Mouse (Mus musculus): ENCODE measurements around the gene Qtrt1. TPM values are rescaled to one million over a fixed set of nuclear protein-coding genes. Genes with fewer than 3 reads are reported as not detected.

The Qtrt1 gene
- total and polyA plus RNA-seq, 3 experiments: 48.1 to 57.8 (median 56.8) TPM

- TF ChIP-seq USF1 (IDR thresholded peaks at IDR 0.05; ENCODE audit: low read depth, low read length) (peak; percentile 97), MYC (IDR thresholded peaks at IDR 0.05; ENCODE audit: low read depth, low read length) (peak; percentile 87), GABPA (IDR thresholded peaks at IDR 0.05; ENCODE audit: insufficient replicate concordance, low read depth, low read length) (peak; percentile 72; the same call in 1 of the 2 replicates)
Measured at GRCm38 (mm10) chr9:21367357-21368111, 44.1 kb upstream of the Qtrt1 start, which contains the start of gene Ilf3 (continued).

GRCm38 (mm10) chr9:21368131-21368584, 43.5 kb upstream of the Qtrt1 start:
- Histone ChIP-seq H3K9me3 (replicated peaks; ENCODE audit: low read length) (no peaks in the 10 kb centered on the region), H3K27ac (ENCODE audit: insufficient read depth, low read depth) (peak overlapping the region; percentile 68), H3K4me2 (ENCODE audit: insufficient read depth, low read depth, poor library complexity, severe bottlenecking) (peak overlapping the region; percentile 95), H3K9ac (ENCODE audit: insufficient read depth, low read depth) (peak overlapping the region; percentile 76), H3K4me1 (ENCODE audit: control insufficient read depth in 1 of 2, insufficient read depth in 2 of 2) (peaks cover 5 to 45% of the 10 kb centered on the region in 2 experiments; a peak in 3 of 4 replicates), H3K79me2 (replicated peaks; ENCODE audit: control insufficient read depth, extremely low read depth, insufficient read depth, poor library complexity, severe bottlenecking) (peaks cover 48% of the 10 kb centered on the region), H3K36me3 (replicated peaks in 1 of 2; ENCODE audit: control insufficient read depth in 1 of 2, insufficient read depth in 1 of 2, low read length in 1 of 2) (peaks cover 10 to 24% of the 10 kb centered on the region in 2 experiments), H3K4me3 (replicated peaks in 1 of 3; ENCODE audit: low read depth in 2 of 3, low read length in 2 of 3, poor library complexity in 1 of 3) (peak overlapping the region; percentile 78 to 96 (median 90)), H3K27me3 (replicated peaks) (no peaks in the 10 kb centered on the region)
- dilution Hi-C loops (cut with MboI; ENCODE audit: extremely low pct_ligation_motif_present, extremely low pct_unique_long_range_greater_than_20kb, low sequenced_read_pairs): no loop called here
- in situ Hi-C loops (cut with MboI; ENCODE audit: low pct_ligation_motif_present, low pct_unique_long_range_greater_than_20kb, low sequenced_read_pairs): loop anchor here (5.0 kb wide), 1 partner anchor 44 kb away; the partner anchor contains the start of gene Qtrt1
- DNase-seq (ENCODE audit: extremely low read depth): peak; percentile 79
- no peak; the same call in 1 of the 2 replicates for TF ChIP-seq RCOR1 (conservative IDR thresholded peaks at IDR 0.05; ENCODE audit: low read depth, low read length)
- TF ChIP-seq USF1 (IDR thresholded peaks at IDR 0.05; ENCODE audit: low read depth, low read length): no peak
- TF ChIP-seq HCFC1 (IDR thresholded peaks at IDR 0.05; ENCODE audit: low read depth, low read length): peak; percentile 36; the same call in 1 of the 2 replicates
- TF ChIP-seq IRF4 (IDR thresholded peaks at IDR 0.05; ENCODE audit: low read depth, low read length): no peak
- TF ChIP-seq RAD21 (IDR thresholded peaks at IDR 0.05; ENCODE audit: low read depth, low read length): no peak
- no peak for TF ChIP-seq PAX5 (IDR thresholded peaks at IDR 0.05; ENCODE audit: low read length)
- TF ChIP-seq SMC3 (IDR thresholded peaks at IDR 0.05; ENCODE audit: low read depth, low read length): no peak
- TF ChIP-seq MEF2A (IDR thresholded peaks at IDR 0.05; ENCODE audit: borderline replicate concordance, low read depth, low read length): 0 out of 2 replicates have a peak, but pooled peaks have one; percentile 8
- TF ChIP-seq UBTF (IDR thresholded peaks at IDR 0.05; ENCODE audit: low read depth, low read length): no peak
- no peak for TF ChIP-seq MAFK (IDR thresholded peaks at IDR 0.05; ENCODE audit: insufficient replicate concordance, low read length)
- TF ChIP-seq MYC (IDR thresholded peaks at IDR 0.05; ENCODE audit: low read depth, low read length): peak; percentile 79
- TF ChIP-seq USF2 (conservative IDR thresholded peaks at IDR 0.05; ENCODE audit: low read depth, low read length): no peak
- 0 out of 2 replicates have a peak, but pooled peaks have one; percentile 43 for TF ChIP-seq NELFE (IDR thresholded peaks at IDR 0.05; ENCODE audit: low read depth, low read length)
- TF ChIP-seq KAT2A (IDR thresholded peaks at IDR 0.05; ENCODE audit: insufficient replicate concordance, low read length): 0 out of 2 replicates have a peak, but pooled peaks have one; percentile 12
- TF ChIP-seq TCF12 (IDR thresholded peaks at IDR 0.05; ENCODE audit: low read depth, low read length): no peak
- peak; percentile 84 for TF ChIP-seq NRF1 (IDR thresholded peaks at IDR 0.05; ENCODE audit: low read depth, low read length)
- no peak for TF ChIP-seq ETS1 (conservative IDR thresholded peaks at IDR 0.05; ENCODE audit: low read depth, low read length)
- TF ChIP-seq ZKSCAN1 (IDR thresholded peaks at IDR 0.05; ENCODE audit: borderline replicate concordance, low read depth, low read length): no peak
- peak; percentile 72; the same call in 1 of the 2 replicates for TF ChIP-seq CHD2 (IDR thresholded peaks at IDR 0.05; ENCODE audit: low read length)
- peak; percentile 18; the same call in 1 of the 2 replicates for TF ChIP-seq ZMIZ1 (IDR thresholded peaks at IDR 0.05; ENCODE audit: low read depth, low read length)
- TF ChIP-seq TBP (conservative IDR thresholded peaks at IDR 0.05; ENCODE audit: low read depth, low read length): no peak
- TF ChIP-seq MXI1 (IDR thresholded peaks at IDR 0.05; ENCODE audit: low read depth, low read length): peak; percentile 99
- no peak for TF ChIP-seq CTCF (conservative IDR thresholded peaks at IDR 0.05 in 1 of 2, IDR thresholded peaks at IDR 0.05 in 1 of 2; ENCODE audit: low read depth in 2 of 2, low read length in 2 of 2)
- no peak for TF ChIP-seq EP300 (IDR thresholded peaks at IDR 0.05; ENCODE audit: low read length)
- no peak for TF ChIP-seq ZC3H11A (IDR thresholded peaks at IDR 0.05; ENCODE audit: low read depth, low read length)
- peak; percentile 65; the same call in 1 of the 2 replicates for TF ChIP-seq SIN3A (IDR thresholded peaks at IDR 0.05; ENCODE audit: low read length)
- TF ChIP-seq POLR2AphosphoS2 (IDR thresholded peaks at IDR 0.05; ENCODE audit: low read depth, low read length): no peak
- no peak; the same call in 1 of the 2 replicates for TF ChIP-seq ZNF384 (IDR thresholded peaks at IDR 0.05; ENCODE audit: low read depth, low read length)
- TF ChIP-seq MAX (IDR thresholded peaks at IDR 0.05; ENCODE audit: low read length): peak; percentile 87
- TF ChIP-seq GABPA (IDR thresholded peaks at IDR 0.05; ENCODE audit: insufficient replicate concordance, low read depth, low read length): no peak
- peak; percentile 94 for TF ChIP-seq BHLHE40 (IDR thresholded peaks at IDR 0.05; ENCODE audit: low read depth, low read length)
- no peak for TF ChIP-seq JUN (IDR thresholded peaks at IDR 0.05; ENCODE audit: insufficient read depth, low read depth, low read length)
- TF ChIP-seq MAZ (IDR thresholded peaks at IDR 0.05; ENCODE audit: low read depth, low read length): peak; percentile 72; the same call in 1 of the 2 replicates
- no peak for TF ChIP-seq CHD1 (IDR thresholded peaks at IDR 0.05; ENCODE audit: low read depth, low read length)

Data from CH12.LX (cell line).